Mouse (Mus musculus) olfactory bulb, adult 2 months (tissue): Measurements from ENCODE around the gene Plekhm1. TPM values are rescaled to one million over a fixed set of nuclear protein-coding genes. Genes with fewer than 3 reads are reported as not detected.

ENCODE experiments used
- H3K27ac ChIP-seq: fragments of 200-500 bp; 2 replicates; pipeline ENCODE4 v1.5.1; 2012; ENCODE audit warnings: low read depth, low read length; ENCODE audit not compliant: insufficient read depth
- H3K4me1 ChIP-seq: fragments of 200-500 bp; 2 replicates; pipeline ENCODE4 v1.6.1; 2012; ENCODE audit warnings: low read length; ENCODE audit not compliant: control insufficient read depth, insufficient read depth
- H3K4me3 ChIP-seq: fragments of 200-500 bp; 2 replicates; pipeline ENCODE4 v1.5.1; 2012; ENCODE audit warnings: mild to moderate bottlenecking, low read depth, low read length, moderate library complexity; ENCODE audit not compliant: insufficient read depth
- CTCF ChIP-seq: fragments of 200-500 bp; IDR thresholded peaks from 2 replicates; pipeline ENCODE4 v1.5.1; 2012; ENCODE audit warnings: low read depth, mild to moderate bottlenecking, low read length, moderate library complexity; ENCODE audit not compliant: insufficient read depth
- POLR2A ChIP-seq: fragments of 200-500 bp; IDR thresholded peaks from 2 replicates; pipeline ENCODE4 v1.6.1; 2012; ENCODE audit warnings: mild to moderate bottlenecking, low read depth, low read length, moderate library complexity; ENCODE audit not compliant: insufficient read depth
- WGBS: fragments of 180-500 bp; shearing (Covaris S2); methylation state at CpG from one replicate; pipeline ENCODE4 v1.1.7; 2018; 5-methylcytosine and 5-hydroxymethylcytosine counted together
- polyA plus RNA-seq: library from polyadenylated mRNA; stranded (reverse); fragments of >200 nt; gene quantifications from 2 replicates; pipeline ENCODE4 v1.2.4, GENCODE M21; 2012; ENCODE audit warnings: low replicate concordance; ENCODE audit not compliant: missing spikeins, insufficient read depth, insufficient read length

Plekhm1 gene
- polyA plus RNA-seq, 1 experiment, result not detected

DNA sequence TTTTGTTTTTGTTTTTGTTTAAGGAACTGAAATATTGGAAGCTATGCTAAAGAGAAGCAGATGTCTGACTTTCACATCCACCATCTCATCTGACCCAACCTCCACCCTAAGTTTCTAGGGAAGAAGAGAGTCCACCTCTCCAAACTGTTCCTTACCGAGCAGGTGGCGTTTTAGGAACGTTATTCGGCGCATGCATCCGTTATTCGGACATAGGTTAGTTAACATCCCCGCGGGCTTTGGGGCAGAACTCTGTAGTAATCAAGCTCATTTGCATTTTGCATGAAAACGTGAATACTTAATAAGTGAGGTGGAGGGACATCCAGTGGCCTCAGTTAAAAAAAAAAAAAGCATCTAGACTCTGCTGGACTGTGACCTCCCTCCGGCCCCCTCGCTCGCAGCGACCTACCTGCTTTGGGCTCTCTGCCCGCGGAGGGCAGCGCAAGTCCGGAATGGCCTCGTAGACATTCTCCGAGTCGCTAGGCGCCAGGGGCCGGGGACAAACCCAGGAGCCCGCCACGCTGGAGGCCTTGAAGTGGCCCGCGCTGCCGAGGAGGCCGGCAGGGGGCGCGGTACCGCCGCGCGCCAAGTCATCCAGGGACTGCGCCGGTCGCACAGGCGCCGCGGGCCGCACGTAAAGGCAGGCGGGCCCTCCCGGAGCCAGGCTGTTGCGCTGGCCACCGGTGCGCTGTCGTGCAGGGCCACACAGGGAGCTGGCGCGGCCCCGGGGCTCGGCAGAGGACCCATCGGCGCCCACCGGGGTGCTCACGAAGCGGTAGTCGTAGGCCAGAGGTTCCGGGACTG is 52.4 kb downstream of the Plekhm1 start:
- TF ChIP-seq POLR2A (no peak), CTCF (peak; percentile 80)
- peak overlapping the region; percentile 59 for H3K27ac ChIP-seq
- H3K4me1 ChIP-seq, result peaks cover 40% of the 10 kb centered on the region
- whole genome bisulfite sequencing, result 4% methylated on average over 60 of the region's 60 CpGs
- H3K4me3 ChIP-seq, result peak overlapping the region; percentile 60

- H3K27ac ChIP-seq, result no peak overlapping the region
- TF ChIP-seq CTCF (peak; percentile 79), POLR2A (no peak)
- peaks cover 36% of the 10 kb centered on the region for H3K4me1 ChIP-seq
- WGBS, result 5% methylated on average over 22 of the region's 22 CpGs
- H3K4me3 ChIP-seq, result peak overlapping the region; percentile 15; the same call in 1 of the 2 replicates
Measured at GRCm38 (mm10) chr11:103359122-103359521, 53.4 kb downstream of the Plekhm1 start.

- peaks cover 29% of the 10 kb centered on the region for H3K4me1 ChIP-seq
- WGBS, result 66% methylated on average over 4 of the region's 4 CpGs
- TF ChIP-seq POLR2A (no peak), CTCF (no peak)
- H3K4me3 ChIP-seq, result no peak overlapping the region
- no peak overlapping the region for H3K27ac ChIP-seq
Measured at GRCm38 (mm10) chr11:103358316-103358715, 54.2 kb downstream of the Plekhm1 start.

DNA sequence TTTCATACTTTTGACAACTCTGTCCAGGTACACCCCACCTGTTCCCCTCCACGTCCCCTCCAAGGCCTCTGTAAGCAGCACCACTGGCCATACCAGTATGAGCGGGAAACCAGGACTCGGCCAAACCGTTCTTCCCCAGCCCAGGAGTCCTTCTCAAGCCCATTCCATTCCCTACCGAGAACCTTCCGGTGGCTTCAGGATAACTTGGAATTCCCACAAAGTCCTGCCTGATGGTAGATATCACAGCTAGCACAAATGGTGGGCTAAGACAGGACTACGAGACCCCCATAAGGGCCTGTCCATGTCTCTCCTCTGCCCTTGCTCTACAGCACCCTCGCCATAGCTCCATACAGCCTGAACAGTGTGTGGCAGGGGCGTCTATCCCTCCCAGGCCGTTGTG is 54.8 kb downstream of the Plekhm1 start:
- Histone ChIP-seq H3K4me3 (no peak overlapping the region), H3K27ac (no peak overlapping the region), H3K4me1 (peaks cover 25% of the 10 kb centered on the region)
- TF ChIP-seq CTCF, result no peak
- TF ChIP-seq POLR2A, result no peak
- WGBS, result 94% methylated on average over 10 of the region's 10 CpGs

DNA sequence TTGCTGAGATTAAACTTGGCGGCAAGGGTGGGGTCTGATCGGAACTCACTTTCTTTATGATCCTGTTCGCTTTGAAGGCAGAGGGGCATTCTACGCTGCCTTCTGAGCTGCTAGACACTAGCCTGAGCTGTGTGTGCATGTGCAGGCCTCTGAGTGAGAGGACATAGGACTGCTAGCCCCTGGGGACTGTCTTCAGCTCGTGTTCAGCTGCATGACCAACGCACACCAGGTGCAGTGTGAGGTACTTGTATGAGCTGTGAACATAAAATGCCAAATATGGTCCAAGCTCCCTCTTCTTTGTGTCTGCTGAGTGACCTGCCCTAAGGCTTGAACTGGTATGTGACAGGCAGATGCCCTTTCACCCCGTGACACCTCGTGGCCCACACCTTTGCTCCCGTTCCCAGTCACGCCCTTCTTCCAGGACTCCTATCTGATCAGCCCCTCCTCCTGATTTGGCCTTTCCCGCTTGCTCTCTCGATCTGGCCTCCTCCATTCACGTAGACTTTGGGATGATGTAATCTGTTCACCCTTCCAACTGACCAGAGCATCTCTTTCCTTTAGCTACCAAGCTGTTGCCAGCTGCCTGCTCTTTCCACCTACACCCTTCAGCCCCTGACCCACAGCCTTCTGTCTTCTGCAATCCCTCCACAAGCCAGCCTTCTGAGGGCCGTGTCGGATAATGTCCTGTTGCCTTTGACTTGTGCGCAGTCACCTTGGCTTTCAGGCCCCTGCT is 55.4 kb downstream of the Plekhm1 start:
- TF ChIP-seq POLR2A (no peak), CTCF (no peak)
- Histone ChIP-seq H3K27ac (no peak overlapping the region), H3K4me1 (peaks cover 19% of the 10 kb centered on the region), H3K4me3 (no peak overlapping the region)
- 92% methylated on average over 16 of the region's 16 CpGs for WGBS

- H3K4me1 ChIP-seq, result peaks cover 9% of the 10 kb centered on the region
- 55% methylated on average over 11 of the region's 11 CpGs for WGBS
- H3K27ac ChIP-seq, result no peak overlapping the region
- H3K4me3 ChIP-seq, result no peak overlapping the region
- TF ChIP-seq CTCF, result no peak
- TF ChIP-seq POLR2A, result no peak
Measured at GRCm38 (mm10) chr11:103356032-103356571, 56.4 kb downstream of the Plekhm1 start.

- TF ChIP-seq CTCF, result no peak
- TF ChIP-seq POLR2A, result no peak
- no peak overlapping the region for H3K4me3 ChIP-seq
- H3K4me1 ChIP-seq, result peaks cover 9% of the 10 kb centered on the region; the same call in 1 of the 2 replicates
- no peak overlapping the region for H3K27ac ChIP-seq
- 46% methylated on average over 11 of the region's 11 CpGs for WGBS
Measured at GRCm38 (mm10) chr11:103355251-103355650, 57.2 kb downstream of the Plekhm1 start.

DNA sequence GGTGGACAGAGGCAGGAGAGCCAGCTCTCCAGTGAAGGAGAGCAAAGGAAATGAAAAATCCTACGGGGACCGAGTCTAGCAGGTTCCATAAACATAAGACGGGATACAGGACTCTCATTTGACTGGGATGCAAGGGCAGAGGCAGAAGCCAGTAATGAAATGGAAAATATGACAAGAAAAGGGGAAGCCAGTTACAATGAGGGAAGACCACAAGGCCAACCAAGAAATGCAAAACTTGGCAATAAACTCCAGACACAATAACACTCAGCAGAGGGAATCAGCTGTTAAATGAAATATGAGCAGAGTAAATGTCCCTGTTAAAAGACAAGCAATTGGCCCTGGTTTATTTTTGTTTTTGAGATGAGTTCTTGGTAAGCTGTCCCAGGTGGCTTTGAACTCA is 58.5 kb downstream of the Plekhm1 start:
- H3K27ac ChIP-seq, result no peak overlapping the region
- H3K4me1 ChIP-seq, result peaks cover 9% of the 10 kb centered on the region; the same call in 1 of the 2 replicates
- 81% methylated on average over 3 of the region's 3 CpGs for WGBS
- TF ChIP-seq POLR2A (no peak), CTCF (no peak)
- H3K4me3 ChIP-seq, result no peak overlapping the region

DNA sequence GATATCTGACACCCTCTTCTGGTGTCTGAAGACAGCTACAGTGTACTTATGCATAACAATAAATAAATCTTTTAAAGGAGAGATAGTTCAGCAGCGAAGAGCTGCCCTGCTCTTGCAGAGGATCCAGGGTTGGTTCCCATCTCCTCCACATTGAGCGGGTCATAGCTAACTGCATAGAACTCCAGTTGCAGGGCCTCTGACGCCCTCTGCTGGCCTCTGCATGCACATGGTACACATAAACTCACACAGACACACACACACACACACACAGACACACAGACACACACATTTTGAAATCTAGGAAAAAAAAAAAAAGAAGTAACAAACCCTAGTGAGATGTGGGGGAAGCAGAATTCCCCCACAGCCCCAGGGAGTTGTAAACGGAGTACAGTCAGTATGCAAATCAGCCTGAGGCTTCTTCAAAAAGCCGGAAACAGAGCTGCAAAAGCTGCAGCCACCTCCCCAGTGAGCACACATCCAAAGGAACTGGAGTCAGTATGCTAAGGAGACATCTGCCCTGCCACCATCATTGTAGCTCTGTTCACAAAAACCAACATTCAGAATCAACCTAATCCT is 60.2 kb downstream of the Plekhm1 start:
- 75% methylated on average over 5 of the region's 5 CpGs for WGBS
- H3K27ac ChIP-seq, result no peak overlapping the region
- no peak overlapping the region for H3K4me3 ChIP-seq
- TF ChIP-seq CTCF (no peak), POLR2A (no peak)
- peaks cover 3% of the 10 kb centered on the region; the same call in 1 of the 2 replicates for H3K4me1 ChIP-seq
